Mouse (Mus musculus) left cerebral cortex, adult 11 months (tissue): ENCODE measurements around the gene Cnn2.
"Not testable (repeated sequence)": the region's sequence is repeated elsewhere in the genome, so short reads cannot be mapped to it uniquely, and the experiment has no call there.

Source experiments
- DNase-seq: peaks from one replicate; pipeline ENCODE4 v3.0.0; 2022; ENCODE audit warnings: low spot score

Cnn2 gene

DNA sequence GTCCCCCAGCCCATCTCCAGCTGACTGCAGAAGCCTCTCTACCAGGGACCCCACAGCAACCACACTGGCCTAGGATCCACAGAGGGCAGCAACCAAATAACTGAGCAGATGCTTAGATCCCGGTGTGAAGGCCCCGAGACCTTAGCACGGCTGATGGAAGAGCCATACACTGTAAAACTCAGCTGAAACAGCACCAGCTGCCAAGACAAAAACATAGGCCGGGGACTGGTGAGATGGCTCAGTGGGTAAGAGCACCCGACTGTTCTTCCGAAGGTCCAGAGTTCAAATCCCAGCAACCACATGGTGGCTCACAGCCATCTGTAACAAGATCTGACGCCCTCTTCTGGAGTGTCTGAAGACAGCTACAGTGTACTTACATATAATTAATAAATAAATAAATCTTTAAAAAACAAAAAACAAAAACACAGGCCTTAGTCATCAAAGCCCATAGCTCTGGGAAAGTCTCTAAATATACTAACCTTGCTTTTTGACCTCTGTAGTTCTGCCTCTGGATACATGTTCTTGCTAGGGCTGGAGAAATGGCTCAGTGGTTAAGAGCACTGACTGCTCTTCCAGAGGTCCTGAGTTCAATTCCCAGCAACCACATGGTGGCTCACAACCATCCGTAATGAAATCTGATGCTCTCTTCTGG, 53.2 kb downstream of the Cnn2 start:
- not testable (repeated sequence) for DNase-seq

DNA sequence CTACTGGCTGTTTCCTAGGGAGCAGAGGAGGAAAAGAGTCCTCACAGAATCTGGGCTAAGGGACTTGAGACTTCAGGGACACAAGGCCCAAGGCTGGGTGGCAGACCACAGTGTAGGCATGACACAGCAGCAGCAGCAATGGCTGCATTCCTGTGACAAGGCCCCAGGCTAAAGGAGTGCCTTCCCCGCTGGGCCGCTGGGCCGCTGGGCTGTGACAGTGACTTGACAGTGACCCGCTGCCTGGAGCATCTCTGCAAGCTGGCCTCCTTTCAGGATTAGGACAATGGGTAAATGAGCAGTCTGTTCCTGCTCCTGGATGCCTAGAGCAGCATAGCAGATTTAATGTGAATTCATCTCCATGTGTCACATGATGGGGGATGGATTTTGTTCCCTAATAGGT, 55.7 kb downstream of the Cnn2 start:
- DNase-seq = no peak

DNA sequence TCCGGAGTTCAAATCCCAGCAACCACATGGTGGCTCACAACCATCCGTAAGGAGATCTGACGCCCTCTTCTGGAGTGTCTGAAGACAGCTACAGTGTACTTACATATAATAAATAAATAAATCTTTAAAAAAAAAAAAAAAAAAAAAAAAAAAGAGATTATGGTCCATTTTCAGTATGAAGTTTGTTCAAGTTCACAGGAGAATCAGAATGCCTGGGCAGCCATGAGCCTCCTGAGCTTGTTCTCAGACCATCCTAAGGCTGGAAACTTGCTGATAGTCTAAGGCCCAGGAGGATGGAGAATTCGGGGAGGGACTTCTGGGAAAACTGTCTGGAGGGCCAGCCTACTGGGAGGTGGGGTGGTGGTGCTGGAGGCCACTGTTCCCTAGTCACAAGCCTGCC, 57.0 kb downstream of the Cnn2 start:
- not testable (repeated sequence) for DNase-seq
